Mouse (Mus musculus): ENCODE results near the gene Agfg1. TPM values are rescaled to one million over a fixed set of nuclear protein-coding genes. Genes with fewer than 3 reads are reported as not detected.

Gene Agfg1
- total RNA-seq, 1 experiment: 66.6 TPM

- no peak for DNase-seq (ENCODE audit: low read depth, low spot score)
- no peaks in the 10 kb centered on the region for H3K9me3 ChIP-seq (ENCODE audit: control insufficient read depth, insufficient read depth, low read depth, low read length)
- in situ Hi-C loops (cut with MboI; ENCODE audit: low sequenced_read_pairs in 2 of 2, unreplicated experiment in 2 of 2): no loop called here
- no peaks in the 10 kb centered on the region for H3K36me3 ChIP-seq (ENCODE audit: control insufficient read depth, insufficient read depth, low read length, poor library complexity, severe bottlenecking)
- no peak overlapping the region for H3K4me3 ChIP-seq (ENCODE audit: insufficient read depth in 1 of 2, low read depth in 1 of 2, low read length in 2 of 2, poor library complexity in 1 of 2, severe bottlenecking in 1 of 2)
- no peak overlapping the region for H3K9ac ChIP-seq (ENCODE audit: insufficient read depth, low read depth, low read length, poor library complexity, severe bottlenecking)
- TF ChIP-seq HCFC1 (IDR thresholded peaks at IDR 0.05; ENCODE audit: borderline replicate concordance, insufficient read depth, low read length) (no peak), ZC3H11A (IDR thresholded peaks at IDR 0.05; ENCODE audit: borderline replicate concordance, low read depth, low read length) (no peak), ZNF384 (IDR thresholded peaks at IDR 0.05; ENCODE audit: low read depth, low read length) (no peak), CHD2 (IDR thresholded peaks at IDR 0.05; ENCODE audit: low read depth, low read length) (no peak), MAFK (IDR thresholded peaks at IDR 0.05; ENCODE audit: insufficient read depth, low read depth, low read length) (no peak)
- no peak overlapping the region for H3K27ac ChIP-seq (ENCODE audit: insufficient read depth, low read depth, low read length, poor library complexity, severe bottlenecking)
- no peaks in the 10 kb centered on the region for H3K4me1 ChIP-seq (ENCODE audit: control insufficient read depth in 2 of 2, insufficient read depth in 2 of 2, low read length in 2 of 2, poor library complexity in 1 of 2)
These were observed 44.1 kb upstream of the Agfg1 start for GRCm38 (mm10) chr1:82795211-82795610.

GRCm38 (mm10) chr1:82795702-82796443 lies 43.4 kb upstream of the Agfg1 start:
- Histone ChIP-seq H3K4me3 (ENCODE audit: insufficient read depth in 1 of 2, low read depth in 1 of 2, low read length in 2 of 2, poor library complexity in 1 of 2, severe bottlenecking in 1 of 2) (no peak overlapping the region), H3K27ac (ENCODE audit: insufficient read depth, low read depth, low read length, poor library complexity, severe bottlenecking) (no peak overlapping the region), H3K9ac (ENCODE audit: insufficient read depth, low read depth, low read length, poor library complexity, severe bottlenecking) (no peak overlapping the region), H3K36me3 (ENCODE audit: control insufficient read depth, insufficient read depth, low read length, poor library complexity, severe bottlenecking) (no peaks in the 10 kb centered on the region), H3K4me1 (ENCODE audit: control insufficient read depth in 2 of 2, insufficient read depth in 2 of 2, low read length in 2 of 2, poor library complexity in 1 of 2) (no peaks in the 10 kb centered on the region), H3K9me3 (ENCODE audit: control insufficient read depth, insufficient read depth, low read depth, low read length) (no peaks in the 10 kb centered on the region)
- DNase-seq (ENCODE audit: low read depth, low spot score): no peak
- no peak for TF ChIP-seq CHD2 (IDR thresholded peaks at IDR 0.05; ENCODE audit: low read depth, low read length)
- no peak for TF ChIP-seq HCFC1 (IDR thresholded peaks at IDR 0.05; ENCODE audit: borderline replicate concordance, insufficient read depth, low read length)
- in situ Hi-C loops (cut with MboI; ENCODE audit: low sequenced_read_pairs in 2 of 2, unreplicated experiment in 2 of 2): no loop called here

- TF ChIP-seq HCFC1 (IDR thresholded peaks at IDR 0.05; ENCODE audit: borderline replicate concordance, insufficient read depth, low read length) (no peak), MAFK (IDR thresholded peaks at IDR 0.05; ENCODE audit: insufficient read depth, low read depth, low read length) (0 out of 2 replicates have a peak, but pooled peaks have one; percentile 40), ZNF384 (IDR thresholded peaks at IDR 0.05; ENCODE audit: low read depth, low read length) (no peak), ZC3H11A (IDR thresholded peaks at IDR 0.05; ENCODE audit: borderline replicate concordance, low read depth, low read length) (no peak)
- H3K9me3 ChIP-seq (ENCODE audit: control insufficient read depth, insufficient read depth, low read depth, low read length): no peaks in the 10 kb centered on the region
- H3K4me1 ChIP-seq (ENCODE audit: control insufficient read depth in 2 of 2, insufficient read depth in 2 of 2, low read length in 2 of 2, poor library complexity in 1 of 2): no peaks in the 10 kb centered on the region
- no peak overlapping the region for H3K4me3 ChIP-seq (ENCODE audit: insufficient read depth in 1 of 2, low read depth in 1 of 2, low read length in 2 of 2, poor library complexity in 1 of 2, severe bottlenecking in 1 of 2)
- H3K36me3 ChIP-seq (ENCODE audit: control insufficient read depth, insufficient read depth, low read length, poor library complexity, severe bottlenecking): no peaks in the 10 kb centered on the region
- no peak overlapping the region for H3K9ac ChIP-seq (ENCODE audit: insufficient read depth, low read depth, low read length, poor library complexity, severe bottlenecking)
- no peak for DNase-seq (ENCODE audit: low read depth, low spot score)
- in situ Hi-C loops (cut with MboI; ENCODE audit: low sequenced_read_pairs in 2 of 2, unreplicated experiment in 2 of 2): no loop called here
- no peak overlapping the region for H3K27ac ChIP-seq (ENCODE audit: insufficient read depth, low read depth, low read length, poor library complexity, severe bottlenecking)
These were observed 42.2 kb upstream of the Agfg1 start for GRCm38 (mm10) chr1:82797088-82797487.

GRCm38 (mm10) chr1:82798304-82798703 lies 41.0 kb upstream of the Agfg1 start:
- Histone ChIP-seq H3K4me3 (ENCODE audit: insufficient read depth in 1 of 2, low read depth in 1 of 2, low read length in 2 of 2, poor library complexity in 1 of 2, severe bottlenecking in 1 of 2) (no peak overlapping the region), H3K4me1 (ENCODE audit: control insufficient read depth in 2 of 2, insufficient read depth in 2 of 2, low read length in 2 of 2, poor library complexity in 1 of 2) (no peaks in the 10 kb centered on the region), H3K9ac (ENCODE audit: insufficient read depth, low read depth, low read length, poor library complexity, severe bottlenecking) (no peak overlapping the region), H3K27ac (ENCODE audit: insufficient read depth, low read depth, low read length, poor library complexity, severe bottlenecking) (no peak overlapping the region), H3K9me3 (ENCODE audit: control insufficient read depth, insufficient read depth, low read depth, low read length) (no peaks in the 10 kb centered on the region), H3K36me3 (ENCODE audit: control insufficient read depth, insufficient read depth, low read length, poor library complexity, severe bottlenecking) (no peaks in the 10 kb centered on the region)
- in situ Hi-C loops (cut with MboI; ENCODE audit: low sequenced_read_pairs in 2 of 2, unreplicated experiment in 2 of 2): no loop called here
- no peak for DNase-seq (ENCODE audit: low read depth, low spot score)
- no peak for TF ChIP-seq CHD2 (IDR thresholded peaks at IDR 0.05; ENCODE audit: low read depth, low read length)
- no peak for TF ChIP-seq MAFK (IDR thresholded peaks at IDR 0.05; ENCODE audit: insufficient read depth, low read depth, low read length)
- TF ChIP-seq ZNF384 (IDR thresholded peaks at IDR 0.05; ENCODE audit: low read depth, low read length): no peak
- no peak for TF ChIP-seq ZC3H11A (IDR thresholded peaks at IDR 0.05; ENCODE audit: borderline replicate concordance, low read depth, low read length)
- no peak for TF ChIP-seq HCFC1 (IDR thresholded peaks at IDR 0.05; ENCODE audit: borderline replicate concordance, insufficient read depth, low read length)

- in situ Hi-C loops (cut with MboI; ENCODE audit: low sequenced_read_pairs in 2 of 2, unreplicated experiment in 2 of 2): no loop called here
- Histone ChIP-seq H3K27ac (ENCODE audit: insufficient read depth, low read depth, low read length, poor library complexity, severe bottlenecking) (no peak overlapping the region), H3K9ac (ENCODE audit: insufficient read depth, low read depth, low read length, poor library complexity, severe bottlenecking) (no peak overlapping the region), H3K9me3 (ENCODE audit: control insufficient read depth, insufficient read depth, low read depth, low read length) (no peaks in the 10 kb centered on the region), H3K36me3 (ENCODE audit: control insufficient read depth, insufficient read depth, low read length, poor library complexity, severe bottlenecking) (no peaks in the 10 kb centered on the region), H3K4me3 (ENCODE audit: insufficient read depth in 1 of 2, low read depth in 1 of 2, low read length in 2 of 2, poor library complexity in 1 of 2, severe bottlenecking in 1 of 2) (no peak overlapping the region), H3K4me1 (ENCODE audit: control insufficient read depth in 2 of 2, insufficient read depth in 2 of 2, low read length in 2 of 2, poor library complexity in 1 of 2) (no peaks in the 10 kb centered on the region)
- DNase-seq (ENCODE audit: low read depth, low spot score): no peak
- TF ChIP-seq ZNF384 (IDR thresholded peaks at IDR 0.05; ENCODE audit: low read depth, low read length) (no peak), CHD2 (IDR thresholded peaks at IDR 0.05; ENCODE audit: low read depth, low read length) (no peak), MAFK (IDR thresholded peaks at IDR 0.05; ENCODE audit: insufficient read depth, low read depth, low read length) (no peak), HCFC1 (IDR thresholded peaks at IDR 0.05; ENCODE audit: borderline replicate concordance, insufficient read depth, low read length) (no peak), ZC3H11A (IDR thresholded peaks at IDR 0.05; ENCODE audit: borderline replicate concordance, low read depth, low read length) (no peak)
These were observed 40.4 kb upstream of the Agfg1 start for GRCm38 (mm10) chr1:82798922-82799321.

All from ES-E14 (cell line).